Mouse (Mus musculus): ENCODE results near the gene Vps13a.

GRCm38 (mm10) chr19:16780251-16780783 lies 416 bp downstream of the Vps13a start:
- TF ChIP-seq POLR2A (IDR thresholded peaks at IDR 0.05; ENCODE audit: borderline replicate concordance, control insufficient read depth, low read depth, low read length) = no peak
- TF ChIP-seq CTCF (IDR thresholded peaks at IDR 0.05; ENCODE audit: control insufficient read depth, insufficient read depth, low read length) = no peak

Data from bone marrow, adult 2 months (tissue).